Mouse (Mus musculus): ENCODE data around the gene Fbxl13.

- TF ChIP-seq CTCF (IDR thresholded peaks at IDR 0.05; ENCODE audit: low read depth, low read length) (no peak), GATA1 (IDR thresholded peaks at IDR 0.05; ENCODE audit: borderline replicate concordance, low read length) (no peak), POLR2AphosphoS5 (IDR thresholded peaks at IDR 0.05; ENCODE audit: insufficient replicate concordance, low read depth, low read length) (no peak), TAL1 (conservative IDR thresholded peaks at IDR 0.05; ENCODE audit: low read depth, low read length) (no peak), GATA2 (IDR thresholded peaks at IDR 0.05; ENCODE audit: borderline replicate concordance, low read depth, low read length) (no peak)
Observed at GRCm38 (mm10) chr5:21694854-21695490, 49.5 kb upstream of the Fbxl13 start.

Measured in G1E (cell line).